Mouse (Mus musculus) liver, adult 2 months (tissue): ENCODE data around the gene Rarres1.

Source experiments
- CTCF ChIP-seq: fragments of 200-500 bp; IDR thresholded peaks from 2 replicates; pipeline ENCODE4 v1.5.1; 2011; ENCODE audit warnings: low read depth, low read length, control low read depth
- POLR2A ChIP-seq: fragments of 200-500 bp; IDR thresholded peaks from 2 replicates; pipeline ENCODE4 v1.6.1; 2011; ENCODE audit warnings: low read length, control low read depth; ENCODE audit not compliant: insufficient read depth; ENCODE audit errors: extremely low read depth

- TF ChIP-seq CTCF (no peak), POLR2A (no peak)
Measured at GRCm38 (mm10) chr3:67503878-67504277, 11.4 kb downstream of the Rarres1 start.
